Mouse (Mus musculus) E14TG2a.4 (cell line): ENCODE measurements at regions not wholly inside any gene's neighbourhood (a gene's known extent, or its start where the extent isn't known, plus 50 kb on each side); places are given as distances from the start of the nearest gene placed in this dataset.

Experiments
- H3K27me3 ChIP-seq: 2 replicates; pipeline ENCODE4 v1.6.1; 2014; ENCODE audit warnings: low read length, control low read depth; ENCODE audit not compliant: insufficient read depth
- H3K36me3 ChIP-seq: 2 replicates; pipeline ENCODE4 v1.6.1; 2014; ENCODE audit warnings: low read length, control low read depth; ENCODE audit not compliant: insufficient read depth
- H3K4me1 ChIP-seq: replicated peaks from 2 replicates; pipeline ENCODE4 v1.6.1; 2014; ENCODE audit warnings: low read depth, low read length, control low read depth
- H3K4me3 ChIP-seq: replicated peaks from 2 replicates; pipeline ENCODE4 v1.5.1; 2014; ENCODE audit warnings: mild to moderate bottlenecking, low read length
- H3K9me3 ChIP-seq: 2 replicates; pipeline ENCODE4 v1.6.1; 2014; ENCODE audit warnings: low read length, control low read depth
- CTCF ChIP-seq: conservative IDR thresholded peaks from 2 replicates; pipeline ENCODE4 v1.5.1; 2014; ENCODE audit warnings: low read length
- NANOG ChIP-seq: IDR thresholded peaks from 2 replicates; pipeline ENCODE4 v1.6.1; 2014; ENCODE audit warnings: borderline replicate concordance, low read length, mixed read lengths
- POU5F1 ChIP-seq: IDR thresholded peaks from 2 replicates; pipeline ENCODE4 v1.6.1; 2014; ENCODE audit warnings: low read length, borderline replicate concordance

DNA sequence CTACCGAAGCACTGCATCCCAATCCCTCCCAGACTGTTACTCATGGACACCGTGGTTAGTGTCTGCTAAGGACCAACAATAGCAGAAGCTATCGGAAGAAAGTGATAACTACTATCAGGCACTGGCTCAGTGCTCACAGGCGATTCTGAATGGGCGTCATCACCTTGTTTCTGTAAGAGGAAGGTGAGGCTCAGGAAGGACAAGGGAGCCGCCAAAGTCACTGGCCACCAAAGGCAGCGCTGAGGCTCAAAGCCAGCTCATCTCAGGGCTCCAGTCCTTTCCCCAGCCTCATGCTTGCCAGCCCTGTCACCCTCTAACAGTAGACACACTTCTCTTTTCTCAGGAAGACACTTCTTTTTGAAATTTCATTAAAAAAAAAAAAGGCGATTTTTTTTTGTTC, 270.4 kb downstream of the Rngtt start:
- peaks cover 10% of the 10 kb centered on the region; the same call in 1 of the 2 replicates for H3K27me3 ChIP-seq
- H3K9me3 ChIP-seq = peaks cover 18% of the 10 kb centered on the region
- no peak overlapping the region for H3K4me3 ChIP-seq
- TF ChIP-seq NANOG (no peak), CTCF (no peak), POU5F1 (no peak)
- no peaks in the 10 kb centered on the region for H3K36me3 ChIP-seq
- H3K4me1 ChIP-seq = peaks cover 5% of the 10 kb centered on the region

DNA sequence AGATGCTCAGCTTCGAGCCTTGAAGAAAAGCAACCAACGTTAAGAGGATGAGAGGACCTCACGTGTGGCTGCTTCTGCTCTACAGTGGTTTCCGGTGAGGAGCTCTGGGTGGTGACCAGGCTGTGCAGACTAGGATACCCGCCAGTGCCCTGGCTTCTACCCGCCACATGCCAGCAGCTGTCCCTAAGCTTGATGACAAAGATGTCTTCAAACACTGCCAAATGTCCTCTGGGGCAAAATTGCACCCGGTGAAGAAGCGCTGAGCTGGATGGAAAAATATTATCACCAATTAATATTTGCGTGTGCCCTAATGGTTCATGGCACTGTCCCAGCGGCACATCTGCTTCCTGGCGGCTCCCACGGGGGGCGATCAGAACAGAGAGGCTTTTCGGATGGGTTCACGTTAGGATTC, 271.1 kb downstream of the Rngtt start:
- H3K27me3 ChIP-seq = peaks cover 10% of the 10 kb centered on the region; the same call in 1 of the 2 replicates
- TF ChIP-seq CTCF (no peak), POU5F1 (no peak), NANOG (no peak)
- no peak overlapping the region for H3K4me3 ChIP-seq
- H3K9me3 ChIP-seq = peaks cover 18% of the 10 kb centered on the region
- H3K4me1 ChIP-seq = peaks cover 12% of the 10 kb centered on the region
- H3K36me3 ChIP-seq = no peaks in the 10 kb centered on the region

DNA sequence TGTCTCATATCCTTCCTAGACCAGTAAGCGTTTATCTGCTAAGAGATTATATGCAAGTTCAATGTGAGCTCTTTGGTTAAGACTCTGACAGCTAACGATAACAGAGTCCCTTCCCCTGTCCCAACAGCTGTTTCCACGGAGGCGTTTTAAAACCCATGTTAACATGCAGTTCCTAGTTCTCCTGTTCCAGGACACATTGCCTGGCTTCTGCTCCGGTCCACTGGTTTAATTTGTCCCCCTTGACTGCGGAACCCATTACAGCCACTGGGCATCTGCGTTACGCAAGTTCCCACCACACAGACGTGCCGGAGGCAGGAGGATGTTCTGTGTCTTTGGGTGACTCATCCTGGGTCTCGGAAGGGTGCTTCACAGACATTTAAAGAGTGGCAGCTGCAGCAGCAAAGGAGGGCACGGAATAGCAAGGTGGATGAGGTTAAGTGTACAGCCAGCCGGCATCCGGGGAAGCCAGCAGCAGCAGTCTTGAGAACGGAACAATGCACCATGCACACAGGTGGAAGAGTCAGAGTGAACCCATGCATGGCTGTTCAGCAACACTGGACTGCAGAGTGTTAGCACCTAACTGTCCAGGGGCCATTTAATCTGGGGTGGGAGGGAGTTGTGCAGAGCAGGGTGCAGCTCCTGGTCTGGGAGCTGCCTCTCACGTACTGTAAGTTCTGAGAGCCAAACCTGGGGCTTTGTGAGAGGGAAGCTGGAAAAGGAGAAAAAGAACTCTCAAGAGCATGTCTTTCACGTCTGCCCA, 271.8 kb downstream of the Rngtt start:
- TF ChIP-seq NANOG (no peak), POU5F1 (no peak), CTCF (no peak)
- no peak overlapping the region for H3K4me3 ChIP-seq

DNA sequence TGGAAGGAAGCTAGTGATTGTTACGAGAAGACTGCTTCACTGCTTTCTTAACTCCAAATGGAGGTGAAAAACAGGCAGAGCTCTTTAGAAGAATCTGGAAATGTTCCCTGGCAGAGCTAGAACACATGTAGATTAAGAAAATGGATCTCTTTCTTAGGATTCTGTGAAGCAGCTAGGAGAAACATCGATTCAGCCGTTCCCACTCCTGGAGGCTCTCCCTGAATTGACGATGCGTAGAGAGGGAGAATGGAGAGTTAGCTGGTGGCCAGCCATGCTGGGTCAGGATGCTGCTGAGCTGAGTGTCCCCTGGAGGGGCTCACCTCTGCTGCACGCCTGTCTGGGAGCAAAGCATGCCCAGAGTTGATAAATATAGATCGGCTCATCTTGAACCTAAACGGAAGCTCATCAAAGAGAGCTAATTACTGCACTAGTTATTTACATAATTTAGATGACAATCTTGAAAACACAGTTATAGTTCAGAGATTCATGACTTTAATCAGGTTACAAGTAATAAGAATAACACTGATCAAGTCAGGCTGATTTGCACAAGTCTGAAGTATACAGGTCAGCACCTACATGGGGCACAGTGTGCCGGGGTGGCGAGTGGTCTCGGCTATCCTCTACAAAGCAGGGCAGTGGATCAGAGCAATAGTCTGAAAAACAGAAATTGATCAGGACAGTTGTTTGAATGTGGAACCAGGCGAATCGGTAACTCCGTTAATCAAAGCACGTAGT, 273.0 kb downstream of the Rngtt start:
- Histone ChIP-seq H3K4me1 (peaks cover 31% of the 10 kb centered on the region), H3K27me3 (peaks cover 19% of the 10 kb centered on the region; the same call in 1 of the 2 replicates), H3K9me3 (peaks cover 10% of the 10 kb centered on the region; the same call in 1 of the 2 replicates), H3K4me3 (no peak overlapping the region), H3K36me3 (no peaks in the 10 kb centered on the region)
- no peak for TF ChIP-seq POU5F1

More for the DNA sequence above, 271.8 kb downstream of the Rngtt start:
- Histone ChIP-seq H3K36me3 (no peaks in the 10 kb centered on the region), H3K4me1 (peaks cover 19% of the 10 kb centered on the region), H3K9me3 (peaks cover 18% of the 10 kb centered on the region), H3K27me3 (peaks cover 10% of the 10 kb centered on the region; the same call in 1 of the 2 replicates)

DNA sequence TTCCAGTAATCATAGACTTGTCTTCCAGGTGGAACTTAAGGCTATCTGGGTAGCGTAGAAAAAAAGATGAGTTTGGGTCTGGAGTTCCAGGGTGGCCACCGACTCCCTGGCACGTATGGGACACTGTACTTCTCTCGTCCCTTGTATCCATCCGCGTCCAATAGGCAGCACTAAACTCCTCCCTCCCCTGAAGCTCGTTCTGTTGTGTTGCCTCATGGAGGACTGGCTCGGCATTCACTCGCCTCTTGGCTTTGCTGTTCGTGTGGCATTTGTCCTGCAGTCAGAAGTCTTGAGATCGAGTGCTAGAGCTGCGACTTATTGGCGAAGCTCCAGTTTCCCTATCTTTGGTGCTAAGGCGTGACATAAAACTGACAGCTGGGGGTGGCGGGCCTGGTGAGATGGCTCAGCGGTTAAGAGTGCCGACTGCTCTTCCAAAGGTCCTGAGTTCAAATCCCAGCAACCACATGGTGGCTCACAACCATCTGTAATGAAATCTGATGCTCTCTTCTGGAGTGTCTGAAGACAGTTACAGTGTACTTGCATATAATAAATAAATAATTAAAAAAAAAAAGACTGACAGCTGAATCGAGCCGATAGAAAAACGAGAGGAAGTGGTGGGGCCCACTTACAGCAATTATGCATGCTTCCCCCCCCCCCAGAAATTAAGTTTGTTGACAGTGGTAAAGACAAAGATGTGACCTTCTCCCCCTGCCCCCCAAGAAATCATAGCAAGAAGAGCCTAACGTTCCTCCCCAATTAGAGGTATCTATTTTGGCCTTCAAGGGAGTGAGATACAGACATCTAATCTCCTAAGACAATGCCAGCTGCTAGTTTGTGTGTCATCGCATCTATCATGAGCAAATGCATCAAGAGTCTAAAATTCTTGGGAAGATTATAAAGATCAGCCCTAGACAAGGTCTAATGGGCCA, 274.1 kb downstream of the Rngtt start:
- H3K27me3 ChIP-seq = peaks cover 26% of the 10 kb centered on the region
- TF ChIP-seq CTCF (no peak), POU5F1 (no peak), NANOG (no peak)
- peaks cover 42% of the 10 kb centered on the region for H3K4me1 ChIP-seq
- peaks cover 10% of the 10 kb centered on the region; the same call in 1 of the 2 replicates for H3K9me3 ChIP-seq
- H3K4me3 ChIP-seq = no peak overlapping the region
- H3K36me3 ChIP-seq = no peaks in the 10 kb centered on the region

DNA sequence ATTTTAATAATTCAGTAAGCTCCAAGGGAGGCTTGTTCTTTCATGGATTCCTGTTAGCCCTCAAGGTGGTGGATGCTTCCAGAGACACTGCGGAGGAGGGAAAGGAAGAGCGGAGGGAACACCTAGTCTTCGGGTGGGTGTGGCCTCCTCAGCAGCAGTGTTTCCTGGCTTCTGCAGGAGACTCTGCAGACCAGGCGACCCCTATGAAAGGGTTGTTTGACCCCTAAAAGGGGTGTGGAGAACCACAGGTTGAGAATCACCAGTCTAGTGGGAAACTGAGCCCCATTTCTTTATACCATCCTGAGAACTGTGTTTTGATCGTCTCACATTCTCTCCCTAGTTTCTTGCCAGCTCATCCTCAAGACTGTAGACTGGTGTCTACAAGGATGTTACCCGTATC, 275.7 kb downstream of the Rngtt start:
- Histone ChIP-seq H3K9me3 (peaks cover 10% of the 10 kb centered on the region; the same call in 1 of the 2 replicates), H3K36me3 (no peaks in the 10 kb centered on the region), H3K27me3 (peaks cover 26% of the 10 kb centered on the region), H3K4me3 (no peak overlapping the region), H3K4me1 (peaks cover 46% of the 10 kb centered on the region)
- TF ChIP-seq NANOG (no peak), POU5F1 (no peak)

DNA sequence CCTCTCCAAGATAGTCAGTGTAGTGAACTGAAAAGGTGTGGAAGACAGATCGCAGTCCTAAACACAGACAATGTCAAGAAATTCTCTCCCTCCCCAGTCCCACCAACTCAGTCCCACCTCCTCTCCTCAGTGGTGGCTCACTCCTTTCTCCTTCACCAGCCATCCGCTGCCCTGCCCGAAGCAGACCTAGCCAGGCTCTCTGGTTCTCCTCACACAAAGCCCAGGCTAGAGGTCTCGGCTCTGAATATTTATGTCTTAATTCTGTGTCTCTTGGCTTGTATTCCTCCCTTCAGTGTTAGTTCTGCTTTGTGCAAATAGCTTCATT, 276.1 kb downstream of the Rngtt start:
- Histone ChIP-seq H3K9me3 (peaks cover 10% of the 10 kb centered on the region; the same call in 1 of the 2 replicates), H3K36me3 (no peaks in the 10 kb centered on the region), H3K4me3 (no peak overlapping the region), H3K27me3 (peaks cover 24% of the 10 kb centered on the region), H3K4me1 (peaks cover 44% of the 10 kb centered on the region)
- TF ChIP-seq CTCF = no peak
- no peak for TF ChIP-seq POU5F1
- TF ChIP-seq NANOG = no peak

DNA sequence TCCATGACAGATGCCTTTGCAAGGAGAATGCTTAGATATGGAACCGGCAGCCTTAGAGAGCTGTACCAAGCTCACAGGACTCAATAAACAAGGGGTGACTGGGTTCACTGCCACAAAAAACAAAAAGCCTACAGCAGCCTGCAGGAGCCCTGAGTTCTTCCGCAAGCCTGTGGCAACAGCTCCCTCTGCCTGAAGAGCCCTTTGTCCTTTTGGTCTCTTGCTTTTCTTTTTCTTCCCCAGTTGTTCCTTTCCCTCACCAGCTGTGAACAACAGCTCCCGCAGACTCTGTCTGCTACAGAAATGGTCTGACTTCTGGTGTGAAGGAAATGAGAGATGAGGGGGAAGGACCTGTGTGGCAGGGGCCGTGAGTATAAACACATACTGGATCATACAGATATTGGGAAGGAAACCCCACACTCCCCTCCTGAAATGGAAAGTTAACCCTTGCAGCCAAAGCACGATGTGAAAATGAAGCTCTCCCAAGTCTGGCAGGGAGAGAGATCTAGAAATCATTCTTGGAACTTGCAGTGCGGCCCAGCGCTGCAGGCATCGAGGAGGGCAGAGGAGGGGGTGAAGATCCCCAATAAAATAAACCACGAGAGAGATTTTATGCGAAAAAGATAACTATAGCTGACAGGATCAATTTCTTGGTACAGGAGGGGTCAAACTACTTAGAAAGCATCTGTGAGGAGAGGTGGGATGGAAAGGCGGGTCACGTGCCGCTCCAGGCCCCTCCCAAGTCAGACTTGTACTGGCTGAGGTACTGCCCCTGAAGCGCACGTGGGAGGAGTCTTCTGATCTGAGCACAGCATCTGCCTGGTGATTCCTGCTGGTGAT, 276.7 kb downstream of the Rngtt start:
- Histone ChIP-seq H3K4me3 (no peak overlapping the region), H3K4me1 (peaks cover 44% of the 10 kb centered on the region), H3K36me3 (no peaks in the 10 kb centered on the region), H3K9me3 (peaks cover 10% of the 10 kb centered on the region; the same call in 1 of the 2 replicates), H3K27me3 (peaks cover 25% of the 10 kb centered on the region)
- TF ChIP-seq NANOG (no peak), POU5F1 (no peak), CTCF (no peak)
